Mouse (Mus musculus) cerebellum, adult 9-11 months (tissue): ENCODE results near the gene 4921539E11Rik.

Experiments used
- DNase-seq: peaks from one replicate; pipeline ENCODE4 v3.0.0; 2022

4921539E11Rik gene

DNA sequence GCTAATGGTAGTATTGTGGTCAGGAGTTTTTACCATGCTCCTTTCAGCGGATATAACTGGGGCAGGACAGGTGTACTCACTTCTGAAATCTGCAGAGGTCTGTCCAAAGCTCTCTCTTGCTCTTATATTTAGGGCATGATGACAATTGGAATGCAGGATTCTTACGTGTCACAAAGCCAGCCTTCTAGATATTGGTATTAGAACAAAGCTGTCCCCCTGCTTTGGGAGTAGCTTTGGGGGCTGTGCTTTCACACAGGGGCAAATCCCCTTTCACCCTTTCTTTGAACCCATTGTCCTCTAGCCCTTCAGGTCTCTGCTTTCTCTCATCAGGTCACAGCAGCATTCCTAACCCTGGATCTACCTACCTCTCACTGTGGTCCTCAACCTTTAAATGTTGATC is at the start of gene 4921539E11Rik:
Gene 4921539E11Rik (minus strand): TSS at position 101 of the 400 bp plus-strand sequence.
- no peak for DNase-seq

GRCm38 (mm10) chr4:103335134-103335533 is 44.5 kb upstream of the 4921539E11Rik start:
- DNase-seq: no peak

DNA sequence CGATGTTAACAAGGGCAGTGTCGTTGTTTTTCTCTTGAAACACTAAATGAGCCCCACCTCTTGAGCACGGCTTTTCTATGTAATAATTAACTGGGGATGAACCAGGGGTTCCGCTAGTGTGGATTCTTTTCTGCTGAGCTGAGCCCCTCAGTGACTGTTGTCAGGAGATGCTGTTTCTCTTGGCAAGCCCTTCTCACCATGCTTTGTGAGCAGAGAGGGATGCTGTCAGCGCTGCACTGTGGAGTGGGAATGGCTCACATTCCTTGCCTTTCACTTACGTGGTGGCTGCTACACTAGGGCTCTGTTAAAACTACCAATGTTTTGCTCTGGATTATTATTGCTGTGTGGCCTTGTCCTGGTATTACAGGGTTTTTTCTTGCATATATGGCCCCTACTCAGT is 38.7 kb upstream of the 4921539E11Rik start:
- no peak for DNase-seq

GRCm38 (mm10) chr4:103326994-103327393 is 36.3 kb upstream of the 4921539E11Rik start:
- no peak for DNase-seq

DNA sequence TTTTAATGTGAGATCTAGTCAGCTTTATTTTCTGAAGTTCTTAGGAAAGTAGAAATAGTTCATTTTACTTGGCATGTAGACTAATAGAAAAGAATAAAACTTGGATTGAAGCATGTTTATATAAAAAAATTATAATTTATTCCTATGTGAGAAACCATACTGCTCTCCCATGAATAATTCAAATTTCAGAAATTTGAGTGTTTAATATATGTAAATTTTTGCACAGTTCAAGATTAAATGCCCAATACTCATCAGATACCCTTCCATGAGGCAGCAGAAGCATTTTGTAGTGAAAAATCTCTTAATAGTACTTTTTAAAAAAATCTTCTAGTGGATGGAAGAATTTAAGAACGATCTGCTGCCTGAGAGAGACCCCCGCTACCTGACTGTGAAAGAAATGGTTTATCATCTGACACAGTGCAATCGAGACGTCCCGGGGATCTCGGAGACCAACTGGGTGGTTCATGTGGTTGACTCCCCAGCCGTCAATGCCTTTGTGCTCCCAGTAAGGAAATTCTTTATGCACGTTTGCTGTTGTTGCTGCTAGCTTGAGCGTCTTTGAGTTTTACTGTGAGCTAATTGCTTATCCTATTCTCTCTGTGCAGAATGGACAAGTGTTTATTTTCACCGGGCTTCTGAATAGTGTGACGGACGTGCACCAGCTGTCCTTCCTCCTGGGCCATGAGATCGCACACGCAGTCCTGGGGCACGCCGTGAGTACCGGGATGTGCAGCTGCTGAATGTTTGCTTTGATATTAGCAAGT is 34.2 kb upstream of the 4921539E11Rik start:
- DNase-seq: no peak

- no peak for DNase-seq
These were observed 30.8 kb upstream of the 4921539E11Rik start for GRCm38 (mm10) chr4:103321461-103321860.

DNA sequence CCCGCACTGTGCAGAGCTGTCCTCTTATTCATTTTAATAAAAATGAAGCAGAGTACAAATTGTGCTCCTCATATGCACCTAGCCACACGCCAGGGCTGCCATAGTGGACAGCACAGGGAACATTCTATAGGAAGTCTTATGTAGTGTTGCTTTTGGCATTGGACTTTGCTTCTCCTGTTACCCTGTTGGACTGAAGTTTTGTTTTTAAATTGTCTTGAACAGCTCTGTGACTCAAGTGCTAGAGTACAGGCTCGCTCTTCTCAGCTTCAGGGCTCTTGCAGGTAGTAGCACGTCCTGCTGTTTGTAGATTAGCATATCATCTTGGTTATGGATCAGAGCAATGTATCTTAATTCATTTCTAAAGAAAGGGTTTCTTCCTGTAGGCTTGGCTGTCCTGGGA is 25.2 kb upstream of the 4921539E11Rik start:
- no peak for DNase-seq

DNA sequence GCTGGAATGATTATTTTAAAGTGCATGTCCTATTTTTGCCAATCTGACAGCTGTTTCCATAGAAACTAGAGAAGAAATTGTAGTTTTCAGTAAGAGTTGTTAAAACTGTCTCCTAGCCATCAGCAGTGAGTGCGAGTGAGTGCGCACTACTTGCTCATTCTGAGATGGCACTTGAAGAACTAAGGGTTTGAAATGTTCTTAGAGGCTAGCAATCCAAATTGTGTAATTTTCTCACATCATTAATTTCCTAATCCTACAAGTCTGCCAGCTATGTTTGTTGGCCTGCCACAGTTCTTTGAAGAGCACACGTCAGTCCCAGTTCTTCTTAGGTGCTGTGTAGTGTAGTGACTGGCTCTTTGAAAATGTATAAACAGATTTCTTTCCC is 23.9 kb upstream of the 4921539E11Rik start:
- DNase-seq: no peak

- peak; percentile 99 for DNase-seq
These were observed 23.2 kb upstream of the 4921539E11Rik start, which contains the start of gene Oma1 for GRCm38 (mm10) chr4:103313587-103314525. Gene Oma1 (plus strand): TSS chr4:103313812.

GRCm38 (mm10) chr4:103303851-103304250 is 13.2 kb upstream of the 4921539E11Rik start:
- DNase-seq: peak; percentile 75

GRCm38 (mm10) chr4:103299342-103299741 is 8.7 kb upstream of the 4921539E11Rik start:
- DNase-seq: no peak

DNA sequence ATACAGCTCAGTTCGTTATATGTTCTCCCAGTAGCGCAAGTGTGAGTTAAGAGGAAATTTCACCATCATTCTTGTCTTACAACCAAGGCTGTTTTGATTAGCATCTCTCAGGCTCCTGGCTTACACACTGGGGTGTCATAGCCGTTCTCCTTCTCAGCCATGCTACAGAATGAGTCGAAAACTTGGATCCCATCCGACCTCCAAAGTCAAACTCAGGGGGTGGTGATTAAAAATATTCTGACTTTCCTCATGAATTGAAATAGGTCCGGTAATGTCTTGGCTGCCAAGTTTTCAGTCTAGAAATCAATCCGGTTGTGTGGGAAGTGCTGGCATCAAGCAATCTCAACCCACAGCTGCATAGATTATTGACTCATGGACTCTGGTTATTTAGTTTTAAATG is 2.3 kb downstream of the 4921539E11Rik start:
- DNase-seq: no peak

DNA sequence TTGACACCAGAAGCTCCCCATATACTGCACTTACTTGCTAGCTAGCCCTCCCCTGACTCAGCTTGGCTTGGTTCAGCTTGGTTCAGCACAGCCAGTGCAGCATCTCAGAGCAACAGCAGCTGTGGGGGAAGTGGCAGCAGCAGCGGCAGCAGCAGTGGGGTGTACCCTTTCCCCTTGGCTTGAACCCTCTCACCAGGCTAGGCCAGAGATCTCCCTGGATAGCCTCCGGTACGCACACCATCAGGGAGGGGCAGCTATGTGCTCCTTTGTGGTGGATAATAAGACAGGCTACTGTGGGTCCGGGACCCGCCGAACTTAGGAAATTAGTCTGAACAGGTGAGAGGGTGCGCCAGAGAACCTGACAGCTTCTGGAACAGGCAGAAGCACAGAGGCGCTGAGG is 17.6 kb downstream of the 4921539E11Rik start:
- no peak for DNase-seq

DNA sequence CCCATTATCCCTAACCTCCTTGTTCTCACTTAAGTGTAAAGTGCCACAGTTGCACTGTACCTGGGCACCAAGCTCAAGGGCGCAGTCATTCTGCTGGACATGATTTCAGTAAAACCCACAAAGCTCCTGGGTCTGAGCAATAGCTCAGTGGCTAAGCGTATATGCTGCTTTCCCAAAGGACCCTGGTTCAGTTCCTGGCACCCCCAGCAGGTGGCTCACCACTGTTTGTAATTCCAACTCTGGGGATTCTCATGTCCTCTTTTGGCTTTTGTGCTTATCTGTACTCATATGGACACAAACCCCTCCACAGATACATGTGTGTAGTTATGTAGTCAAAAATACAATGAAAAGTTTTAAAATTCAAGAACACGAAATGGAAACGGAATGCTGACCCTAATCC is 21.3 kb downstream of the 4921539E11Rik start:
- no peak for DNase-seq

- no peak for DNase-seq
These were observed 25.5 kb downstream of the 4921539E11Rik start for GRCm38 (mm10) chr4:103265166-103265565.

GRCm38 (mm10) chr4:103263812-103264396 is 26.8 kb downstream of the 4921539E11Rik start:
- no peak for DNase-seq

- no peak for DNase-seq
These were observed 27.3 kb downstream of the 4921539E11Rik start for GRCm38 (mm10) chr4:103263378-103263777.

GRCm38 (mm10) chr4:103258817-103259216 is 31.8 kb downstream of the 4921539E11Rik start:
- DNase-seq: no peak

DNA sequence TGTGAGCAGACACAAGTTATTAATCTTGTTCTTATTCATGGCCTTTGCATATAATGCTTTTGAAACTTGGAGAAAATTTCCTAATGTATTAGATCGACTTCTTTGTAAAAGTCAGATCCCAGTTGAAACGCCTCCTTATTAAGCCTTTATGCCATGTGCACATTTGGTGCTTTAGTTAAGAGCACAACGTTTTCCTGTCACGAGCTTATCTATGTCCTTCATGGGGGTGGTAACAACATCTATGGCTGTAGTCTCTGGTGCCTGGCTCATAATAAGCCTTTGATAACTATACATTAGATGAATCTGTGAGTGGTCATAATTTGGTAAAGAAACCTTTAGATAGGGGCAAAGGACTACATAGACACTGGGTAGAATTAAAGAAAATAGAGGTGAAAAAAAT is 36.8 kb downstream of the 4921539E11Rik start:
- DNase-seq: no peak

- no peak for DNase-seq
These were observed 41.1 kb downstream of the 4921539E11Rik start for GRCm38 (mm10) chr4:103249436-103250085.

DNA sequence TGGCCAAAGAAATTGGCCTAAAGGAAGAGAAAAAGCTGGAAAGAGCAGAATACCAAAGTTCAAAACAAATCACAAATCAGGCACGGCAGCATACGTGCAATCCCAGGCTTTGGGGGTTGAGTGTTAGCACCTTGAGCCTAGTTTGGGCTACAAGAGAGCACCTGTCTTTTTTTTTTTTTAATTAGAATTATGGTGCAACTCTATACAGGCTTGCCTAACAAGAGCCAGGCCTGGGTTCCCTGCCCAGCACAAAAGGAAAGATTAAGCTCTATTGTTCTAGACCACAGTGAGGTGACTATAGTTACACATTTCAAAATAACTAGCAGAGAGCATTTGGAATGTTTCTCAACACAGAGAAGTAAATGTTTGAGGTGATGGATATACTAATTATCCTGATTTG is 42.9 kb downstream of the 4921539E11Rik start:
- no peak for DNase-seq

- no peak for DNase-seq
These were observed 43.4 kb downstream of the 4921539E11Rik start for GRCm38 (mm10) chr4:103247249-103247648.

GRCm38 (mm10) chr4:103232156-103232555 is 58.5 kb downstream of the 4921539E11Rik start:
- DNase-seq: no peak
